Mouse (Mus musculus) embryo, embryonic 10.5 days (tissue): ENCODE data around the gene Rnase13.
A peak's percentile ranks its signal among the peaks of the same experiment; 100 is the strongest.

Experiments
- DNase-seq: peaks from one replicate; pipeline ENCODE4 v3.0.0-alpha.2; 2015; ENCODE audit warnings: low spot score

Rnase13 gene

DNA sequence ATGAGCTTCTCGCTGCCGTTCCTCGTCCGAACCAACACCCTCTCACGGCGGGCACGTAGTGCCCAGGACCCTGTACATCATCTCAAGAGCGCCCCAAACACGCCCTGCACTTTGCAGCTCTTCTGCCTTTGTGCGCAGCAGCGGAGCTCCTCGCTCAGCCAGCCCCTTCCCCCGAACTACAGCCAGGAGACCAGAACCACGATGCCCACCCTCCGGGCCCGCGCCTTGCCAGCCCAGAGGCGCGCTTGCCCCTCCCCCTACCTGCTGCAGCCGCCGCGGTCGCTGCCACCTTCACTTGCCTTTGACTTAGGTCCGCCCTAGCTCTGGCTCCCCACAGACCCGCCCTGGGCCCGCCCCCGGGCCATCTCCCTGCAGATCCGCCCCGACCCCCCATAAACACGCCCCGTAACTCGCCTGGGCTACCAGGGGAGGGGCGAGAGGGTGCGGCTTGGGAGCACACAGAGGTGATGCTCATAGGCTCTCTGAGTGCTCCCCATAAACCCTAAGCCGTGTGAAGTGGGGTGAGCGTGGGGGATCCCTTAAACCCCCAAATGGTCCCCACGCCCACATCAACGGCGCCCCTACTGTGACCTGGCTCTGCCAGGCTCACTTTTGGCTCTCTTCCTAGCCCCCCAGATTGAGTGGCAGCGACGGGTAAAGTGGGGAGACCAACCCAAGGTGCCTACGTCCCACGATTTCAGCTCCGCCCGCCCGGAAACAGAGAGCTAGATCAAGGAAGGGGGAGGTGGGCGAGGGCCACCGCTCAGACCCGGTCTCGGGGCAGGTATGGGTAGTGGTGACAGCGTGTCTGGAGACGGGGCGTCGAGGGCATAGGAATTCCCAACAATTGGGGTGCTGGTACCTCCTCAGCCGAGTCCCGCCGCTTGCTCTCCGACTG is 9.3 kb downstream of the Rnase13 start:
- peak; percentile 59 for DNase-seq

GRCm38 (mm10) chr14:51912391-51913061 is 10.0 kb downstream of the Rnase13 start:
- DNase-seq: peak; percentile 19

DNA sequence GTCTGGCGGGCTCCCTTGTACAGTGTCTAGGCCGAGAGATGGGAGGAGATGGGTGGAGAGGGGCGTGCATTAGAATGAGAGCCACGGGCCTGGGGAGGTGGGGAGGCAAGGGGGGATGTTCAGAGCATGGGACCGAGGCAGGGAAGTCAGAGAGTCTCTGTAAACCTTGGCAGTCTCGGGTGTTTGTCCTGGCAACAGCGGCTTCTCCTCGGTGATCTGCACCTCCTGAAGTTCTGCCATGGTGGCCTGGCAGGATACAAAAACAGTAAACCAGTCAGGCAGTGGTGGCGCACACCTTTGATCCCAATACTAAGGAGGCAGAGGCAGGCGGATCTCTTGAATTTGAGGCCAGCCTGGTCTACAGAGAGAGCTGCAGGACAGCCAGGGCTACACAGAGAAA is 11.3 kb downstream of the Rnase13 start:
- no peak for DNase-seq

- DNase-seq: no peak
Observed at GRCm38 (mm10) chr14:51906102-51906501, 16.5 kb downstream of the Rnase13 start.

DNA sequence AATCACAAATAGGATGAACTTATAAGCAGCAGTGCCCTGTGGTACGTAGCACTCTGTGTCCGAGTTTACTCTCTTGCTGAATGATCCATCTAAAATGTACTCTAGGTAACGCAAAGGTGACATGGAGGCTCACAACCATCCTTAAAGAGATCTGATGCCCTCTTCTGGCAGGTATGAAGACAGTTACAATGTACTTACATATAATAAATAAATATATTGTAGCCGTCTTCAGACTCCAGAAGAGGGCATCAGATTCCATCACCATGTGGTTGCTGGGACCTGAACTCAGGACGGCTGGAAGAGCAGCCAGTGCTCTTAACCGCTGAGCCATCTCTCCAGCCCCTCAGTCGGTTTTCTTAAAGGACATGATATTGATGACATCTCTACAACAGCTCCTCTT is 17.9 kb downstream of the Rnase13 start:
- peak; percentile 23 for DNase-seq

DNA sequence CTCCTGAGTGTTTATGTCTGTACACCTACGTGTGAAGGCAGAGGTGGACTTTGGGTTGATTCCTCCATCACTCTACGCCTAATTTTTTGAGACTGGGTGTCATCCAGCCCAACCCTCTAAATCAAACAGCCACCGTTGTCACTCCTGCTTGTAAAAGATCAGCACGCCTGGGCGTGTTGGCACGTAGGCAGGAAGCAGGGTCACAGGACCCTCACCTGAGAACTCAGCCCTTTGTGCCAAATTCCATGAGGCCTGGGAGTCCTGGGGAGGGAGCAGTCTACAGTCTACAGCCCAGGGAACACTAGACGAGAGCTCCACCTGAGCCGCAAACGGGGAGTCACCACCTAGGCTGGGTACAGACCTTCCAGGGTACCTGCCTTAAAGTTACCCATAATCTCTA is 18.8 kb downstream of the Rnase13 start:
- no peak for DNase-seq

GRCm38 (mm10) chr14:51902806-51903710 is 19.5 kb downstream of the Rnase13 start:
- DNase-seq: peak; percentile 85

GRCm38 (mm10) chr14:51899351-51899750 is 23.2 kb downstream of the Rnase13 start:
- no peak for DNase-seq

GRCm38 (mm10) chr14:51896539-51897170 is 25.9 kb downstream of the Rnase13 start:
- no peak for DNase-seq

DNA sequence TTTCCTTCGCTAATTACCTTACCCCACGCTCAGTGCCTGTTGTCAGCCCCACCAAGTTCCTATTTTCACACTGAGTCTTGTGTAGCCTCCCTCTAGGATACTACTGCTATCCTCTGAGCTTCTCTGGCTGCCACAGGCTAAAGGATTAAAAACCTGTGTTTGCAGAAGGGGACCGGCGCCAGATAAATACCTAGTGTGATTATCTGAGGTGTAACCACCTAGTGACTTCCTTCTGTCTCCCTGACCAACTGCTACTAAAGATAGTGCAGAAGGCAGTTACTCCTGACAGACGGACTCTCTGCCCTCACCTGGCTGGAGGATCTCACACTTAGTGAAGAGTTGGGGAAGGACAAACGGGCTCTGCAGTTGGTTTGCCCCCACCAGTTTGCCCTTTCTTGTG is 26.6 kb downstream of the Rnase13 start:
- no peak for DNase-seq

GRCm38 (mm10) chr14:51895071-51895470 is 27.5 kb downstream of the Rnase13 start:
- DNase-seq: no peak

DNA sequence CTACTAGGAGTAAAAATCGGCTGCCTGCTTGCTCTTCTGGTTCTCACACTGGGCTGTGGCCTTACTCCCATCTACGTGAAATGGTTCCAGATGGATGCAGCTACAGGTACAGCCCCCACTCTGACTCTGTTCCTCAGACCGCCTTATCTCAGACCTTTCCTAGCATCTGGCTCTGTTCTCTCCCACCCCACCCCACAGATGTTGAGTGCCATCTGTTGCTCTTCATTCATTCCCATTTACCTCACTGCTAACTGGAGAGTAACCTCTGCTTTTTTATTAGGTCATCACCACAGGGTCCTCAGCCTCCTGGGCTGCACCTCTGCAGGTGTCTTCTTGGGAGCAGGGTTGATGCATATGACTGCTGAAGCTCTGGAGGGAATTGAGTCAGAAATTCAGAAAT is 28.8 kb downstream of the Rnase13 start:
- DNase-seq: no peak

- no peak for DNase-seq
Observed at GRCm38 (mm10) chr14:51893094-51893794, 29.3 kb downstream of the Rnase13 start.

GRCm38 (mm10) chr14:51892191-51892939 is 30.2 kb downstream of the Rnase13 start, which contains the start of gene Slc39a2:
TSS of gene Slc39a2 (plus strand) at chr14:51892889.
- DNase-seq: no peak

DNA sequence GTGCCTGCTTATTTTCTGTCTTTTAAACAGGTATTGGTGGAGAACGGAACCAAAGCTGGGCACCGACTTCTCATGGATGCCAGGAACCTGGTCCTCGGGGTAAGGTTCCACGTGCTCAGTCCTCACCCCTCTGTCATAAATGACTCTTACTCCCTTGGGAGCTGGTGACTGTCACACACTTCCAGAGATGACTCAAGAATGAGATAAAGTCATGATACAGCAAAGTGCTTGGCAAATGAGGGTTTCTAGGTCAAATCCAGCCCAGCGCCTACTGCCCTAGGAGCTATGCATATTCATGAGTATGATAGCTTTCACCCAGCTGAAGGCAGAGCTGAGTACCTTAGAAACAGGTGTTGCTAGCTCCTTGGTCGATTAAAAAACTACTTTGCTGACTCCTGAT is 32.7 kb downstream of the Rnase13 start:
- DNase-seq: no peak

DNA sequence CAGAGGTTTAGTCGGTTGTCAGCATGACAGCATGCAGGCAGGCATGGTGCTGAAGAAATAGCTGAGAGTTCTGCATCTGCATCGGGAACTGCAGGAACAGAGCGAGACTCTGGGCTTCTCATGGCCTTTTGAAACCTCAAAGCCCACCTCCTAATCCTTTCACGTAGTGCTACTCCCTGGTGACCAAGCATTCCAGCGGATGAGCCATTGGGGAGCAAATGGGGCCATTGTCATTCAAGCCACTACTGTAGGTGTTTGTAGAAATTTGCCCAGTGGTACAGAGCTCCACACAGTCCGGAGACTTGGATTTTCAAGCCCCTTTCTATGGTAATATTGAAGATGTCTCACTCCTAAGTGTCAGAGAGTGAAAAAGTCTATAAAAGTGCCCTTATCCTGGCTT is 36.5 kb downstream of the Rnase13 start:
- DNase-seq: no peak

- peak; percentile 98 for DNase-seq
Observed at GRCm38 (mm10) chr14:51884598-51885331, 37.8 kb downstream of the Rnase13 start, which contains the start of gene Mettl17. TSS of gene Mettl17 (plus strand) at chr14:51884842.

GRCm38 (mm10) chr14:51884031-51884544 is 38.5 kb downstream of the Rnase13 start:
- peak; percentile 70 for DNase-seq

- DNase-seq: peak; percentile 90
Observed at GRCm38 (mm10) chr14:51883527-51884030, 39.0 kb downstream of the Rnase13 start.
